Mouse (Mus musculus) heart, adult 2 months (tissue): ENCODE results near the gene Fkbp5. TPM values are rescaled to one million over a fixed set of nuclear protein-coding genes. Genes with fewer than 3 reads are reported as not detected.

Source experiments
- DNase-seq, 2 experiments: peaks; one replicate each; pipeline ENCODE4 v3.0.0; 2021
- H3K27ac ChIP-seq: fragments of 200-600 bp; 2 replicates; pipeline ENCODE4 v1.8.1; 2022
- H3K27me3 ChIP-seq: fragments of 200-500 bp; 2 replicates; pipeline ENCODE4 v1.6.1; 2012; ENCODE audit warnings: mild to moderate bottlenecking, low read length, inconsistent platforms, mixed read lengths; ENCODE audit not compliant: control insufficient read depth, insufficient read depth
- H3K36me3 ChIP-seq: fragments of 200-500 bp; 2 replicates; pipeline ENCODE4 v1.6.1; 2012; ENCODE audit warnings: low read length, inconsistent platforms; ENCODE audit not compliant: control insufficient read depth, insufficient read depth
- H3K4me1 ChIP-seq: fragments of 200-500 bp; 2 replicates; pipeline ENCODE4 v1.6.1; 2011; ENCODE audit warnings: low read length; ENCODE audit not compliant: control insufficient read depth, insufficient read depth
- H3K4me3 ChIP-seq: fragments of 200-600 bp; 2 replicates; pipeline ENCODE4 v1.8.1; 2022
- H3K79me2 ChIP-seq: fragments of 200-500 bp; replicated peaks from 2 replicates; pipeline ENCODE4 v1.6.1; 2012; ENCODE audit warnings: mild to moderate bottlenecking, inconsistent platforms, low read length, moderate library complexity, mixed read lengths; ENCODE audit not compliant: control insufficient read depth, insufficient read depth
- H3K9ac ChIP-seq: fragments of 200-500 bp; 2 replicates; pipeline ENCODE4 v1.6.1; 2012; ENCODE audit warnings: low read depth, mild to moderate bottlenecking, control low read depth, inconsistent platforms, low read length, mixed read lengths
- CTCF ChIP-seq: fragments of 200-600 bp; IDR thresholded peaks from 2 replicates; pipeline ENCODE4 v1.8.1; 2022; ENCODE audit warnings: antibody characterized with exemption, mild to moderate bottlenecking, moderate library complexity
- EP300 ChIP-seq: fragments of 200-500 bp; IDR thresholded peaks from 2 replicates; pipeline ENCODE4 v1.6.1; 2011; ENCODE audit warnings: low read depth, low read length, control low read depth; ENCODE audit not compliant: insufficient read depth
- POLR2A ChIP-seq: fragments of 200-500 bp; IDR thresholded peaks from 2 replicates; pipeline ENCODE4 v1.6.1; 2011; ENCODE audit warnings: mild to moderate bottlenecking, low read depth, low read length, control low read depth; ENCODE audit not compliant: insufficient read depth
- WGBS: fragments of 180-500 bp; shearing (Covaris S2); methylation state at CpG from one replicate; pipeline ENCODE4 v1.1.7; 2018; 5-methylcytosine and 5-hydroxymethylcytosine counted together
- intact Hi-C: fragments of 180-260 bp; cut with DNase I; formaldehyde crosslinking; loops from one replicate; pipeline ENCODE4 v1.15.1; 2025
- polyA plus RNA-seq: library from polyadenylated mRNA; depleted of rRNA; stranded (reverse); fragments of >200 nt; gene quantifications from 2 replicates; pipeline ENCODE4 v1.2.3, GENCODE M21; 2012
- total RNA-seq, 2 experiments: library from RNA; stranded (reverse); gene quantifications; 2 replicates each; pipeline ENCODE4 v1.2.3; 2021

Fkbp5 gene
- total and polyA plus RNA-seq, 3 experiments = 8.5 to 70.2 (median 63.3) TPM

DNA sequence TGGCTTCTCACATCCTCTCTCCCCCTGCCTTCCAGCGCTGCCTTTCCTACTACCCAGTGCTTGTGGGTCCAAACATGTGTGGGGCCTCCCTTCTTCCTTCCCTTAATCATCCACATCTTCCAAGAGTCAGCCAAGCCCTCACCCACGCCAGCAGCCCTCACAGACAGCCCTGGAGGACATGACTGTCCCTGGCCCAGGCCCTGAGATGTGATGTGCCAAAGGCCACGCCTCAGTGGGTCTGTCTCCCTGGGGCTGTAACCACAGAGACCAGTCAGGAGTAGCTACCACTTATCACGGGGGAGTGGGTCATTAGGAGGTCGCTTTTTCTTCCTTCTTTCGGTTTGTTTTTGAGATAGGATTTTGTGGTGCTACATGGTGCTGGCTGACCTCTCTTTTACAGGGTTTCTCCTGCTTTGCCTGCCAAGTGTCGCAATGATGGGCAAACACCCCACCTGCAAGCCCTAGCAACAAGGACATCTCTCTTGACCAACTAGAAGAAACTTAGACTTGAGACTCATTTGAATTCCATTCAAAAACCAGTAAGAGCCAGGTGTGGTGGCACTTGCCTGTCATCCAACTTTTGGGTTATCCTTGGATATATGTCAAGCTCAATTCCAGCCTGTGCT, 15.0 kb downstream of the Fkbp5 start:
- DNase-seq = peak; percentile 62 to 74
- no peak overlapping the region for H3K27ac ChIP-seq
- H3K27me3 ChIP-seq = no peaks in the 10 kb centered on the region
- H3K9ac ChIP-seq = no peak overlapping the region
- H3K4me3 ChIP-seq = no peak overlapping the region
- WGBS = 41% methylated on average over 7 of the region's 7 CpGs
- TF ChIP-seq CTCF = no peak
- TF ChIP-seq POLR2A = no peak
- TF ChIP-seq EP300 = no peak
- H3K79me2 ChIP-seq = no peaks in the 10 kb centered on the region
- no peaks in the 10 kb centered on the region for H3K4me1 ChIP-seq
- intact Hi-C loops = no loop called here
- H3K36me3 ChIP-seq = no peaks in the 10 kb centered on the region

DNA sequence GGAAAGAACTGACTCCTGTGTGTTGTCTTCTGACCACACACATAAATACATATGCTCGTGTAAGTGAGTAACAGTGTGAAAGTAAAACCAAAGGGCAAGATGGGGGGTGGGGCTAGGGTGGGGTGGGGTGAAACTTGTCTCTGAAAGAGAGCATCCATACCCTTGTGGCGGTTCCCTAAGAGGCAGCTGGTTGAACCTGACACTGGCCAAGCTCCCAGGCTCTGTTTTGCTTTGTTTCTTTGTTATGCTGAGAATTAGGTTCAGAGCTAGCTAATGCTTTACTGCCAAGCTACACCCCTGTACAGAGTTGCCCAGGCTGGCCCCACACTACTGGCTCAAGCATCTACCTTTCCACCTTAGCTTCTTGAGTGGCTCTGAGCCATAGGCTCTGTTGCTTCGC, 16.9 kb downstream of the Fkbp5 start:
- no peaks in the 10 kb centered on the region for H3K79me2 ChIP-seq
- WGBS = 83% methylated on average over 3 of the region's 3 CpGs
- H3K27me3 ChIP-seq = no peaks in the 10 kb centered on the region
- TF ChIP-seq POLR2A (no peak), EP300 (no peak), CTCF (no peak)
- H3K4me1 ChIP-seq = no peaks in the 10 kb centered on the region
- no peak overlapping the region for H3K27ac ChIP-seq
- intact Hi-C loops = no loop called here
- no peak overlapping the region for H3K4me3 ChIP-seq
- no peak for DNase-seq
- no peak overlapping the region for H3K9ac ChIP-seq
- H3K36me3 ChIP-seq = no peaks in the 10 kb centered on the region

DNA sequence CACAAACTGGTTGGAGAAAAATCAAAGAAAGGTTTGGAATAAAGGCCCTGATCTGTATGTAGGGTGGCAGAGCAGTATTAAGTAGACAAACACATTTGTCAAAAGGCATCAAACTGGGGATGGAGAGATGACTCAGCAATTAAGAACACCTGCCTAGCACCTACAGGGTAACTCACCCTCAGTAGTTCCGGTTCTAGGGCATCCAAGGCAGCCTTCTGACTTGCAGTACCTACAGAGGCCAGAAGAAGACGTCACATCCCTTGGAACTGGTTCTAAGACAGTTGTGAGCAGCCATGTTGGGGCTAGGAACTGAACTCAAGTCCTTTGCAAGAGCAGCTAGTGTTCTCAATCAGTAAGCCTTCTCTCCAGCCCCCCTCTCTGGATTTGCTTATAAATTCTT, 18.1 kb downstream of the Fkbp5 start:
- Histone ChIP-seq H3K27me3 (no peaks in the 10 kb centered on the region), H3K4me3 (no peak overlapping the region), H3K79me2 (no peaks in the 10 kb centered on the region), H3K27ac (no peak overlapping the region), H3K9ac (no peak overlapping the region), H3K4me1 (no peaks in the 10 kb centered on the region), H3K36me3 (no peaks in the 10 kb centered on the region)
- 76% methylated on average over 2 of the region's 2 CpGs for WGBS
- intact Hi-C loops = no loop called here
- no peak for DNase-seq
- TF ChIP-seq EP300 = no peak
- no peak for TF ChIP-seq POLR2A

DNA sequence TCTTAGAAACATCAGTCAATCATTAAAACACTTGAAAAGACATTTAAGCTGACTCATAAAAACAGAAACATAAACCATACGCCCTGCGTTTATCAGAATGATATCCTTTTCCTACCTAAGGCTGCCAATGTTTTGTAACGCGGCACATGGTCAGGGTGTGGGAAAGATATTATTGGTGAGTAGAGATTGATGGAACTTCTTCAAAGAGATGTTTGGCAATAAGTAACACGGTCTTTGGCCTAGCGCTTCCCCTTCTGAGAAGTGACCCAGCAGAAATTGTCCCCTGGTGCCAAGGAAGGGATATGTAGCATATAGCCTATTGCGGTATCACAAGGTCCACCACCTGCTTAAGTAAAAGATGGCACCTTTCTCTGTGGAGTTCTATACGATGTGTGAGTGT, 21.5 kb downstream of the Fkbp5 start:
- Histone ChIP-seq H3K9ac (no peak overlapping the region), H3K4me3 (no peak overlapping the region), H3K27ac (no peak overlapping the region), H3K79me2 (no peaks in the 10 kb centered on the region), H3K36me3 (no peaks in the 10 kb centered on the region), H3K27me3 (no peaks in the 10 kb centered on the region), H3K4me1 (no peaks in the 10 kb centered on the region)
- 78% methylated on average over 8 of the region's 8 CpGs for WGBS
- DNase-seq = no peak
- intact Hi-C loops = no loop called here
- TF ChIP-seq CTCF (no peak), POLR2A (no peak), EP300 (no peak)

DNA sequence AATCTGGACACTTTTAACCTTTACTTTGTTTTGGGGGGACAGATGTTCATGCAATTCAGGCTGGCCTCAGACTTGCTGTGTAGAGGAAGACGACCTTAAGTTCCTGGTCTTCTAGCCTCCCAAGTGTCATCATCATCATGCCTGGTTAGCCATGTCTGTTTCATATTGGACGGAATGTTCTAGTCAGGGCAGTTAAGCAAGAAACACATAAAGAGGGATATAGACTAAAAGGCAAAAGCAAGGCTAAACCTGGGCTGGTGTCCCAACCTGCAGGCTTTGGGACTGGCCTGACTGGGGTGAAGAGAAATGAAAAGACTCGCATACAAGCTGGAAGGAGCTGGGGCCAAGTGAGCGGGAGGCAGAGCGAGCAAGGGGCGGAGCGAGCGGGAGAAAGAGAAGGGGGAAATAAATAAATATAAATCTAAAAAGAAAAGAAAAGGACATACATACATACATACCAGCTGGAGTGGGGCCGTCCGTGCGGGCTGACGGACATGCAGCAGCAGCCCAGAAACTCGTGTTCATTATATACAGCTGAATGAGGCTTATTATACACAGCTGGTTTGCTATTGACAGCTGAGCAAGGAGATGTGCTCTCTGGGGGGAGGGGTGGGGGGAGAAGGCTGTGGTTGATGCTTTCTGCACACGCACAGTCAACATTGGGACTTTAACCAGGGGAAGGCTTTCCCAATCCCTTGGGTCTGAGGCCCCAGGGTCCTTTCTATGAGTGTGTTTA, 26.1 kb downstream of the Fkbp5 start:
- TF ChIP-seq POLR2A (no peak), CTCF (no peak), EP300 (no peak)
- Histone ChIP-seq H3K4me1 (peaks cover 2% of the 10 kb centered on the region; the same call in 1 of the 2 replicates), H3K27ac (no peak overlapping the region), H3K79me2 (no peaks in the 10 kb centered on the region), H3K36me3 (no peaks in the 10 kb centered on the region), H3K9ac (no peak overlapping the region), H3K4me3 (no peak overlapping the region), H3K27me3 (no peaks in the 10 kb centered on the region)
- 86% methylated on average over 14 of the region's 14 CpGs for WGBS
- DNase-seq = no peak
- intact Hi-C loops = no loop called here
